Mouse (Mus musculus) cortical plate, adult 2 months (tissue): ENCODE measurements around the gene Mmp24.

ENCODE experiments used
- CTCF ChIP-seq: fragments of 200-500 bp; IDR thresholded peaks from 2 replicates; pipeline ENCODE4 v1.5.1; 2011; ENCODE audit warnings: mild to moderate bottlenecking, control low read depth, low read length; ENCODE audit not compliant: insufficient read depth; ENCODE audit errors: extremely low read depth
- POLR2A ChIP-seq: fragments of 200-500 bp; IDR thresholded peaks from 2 replicates; pipeline ENCODE4 v1.6.1; 2011; ENCODE audit warnings: mild to moderate bottlenecking, low read length, control low read depth; ENCODE audit not compliant: insufficient read depth; ENCODE audit errors: extremely low read depth

DNA sequence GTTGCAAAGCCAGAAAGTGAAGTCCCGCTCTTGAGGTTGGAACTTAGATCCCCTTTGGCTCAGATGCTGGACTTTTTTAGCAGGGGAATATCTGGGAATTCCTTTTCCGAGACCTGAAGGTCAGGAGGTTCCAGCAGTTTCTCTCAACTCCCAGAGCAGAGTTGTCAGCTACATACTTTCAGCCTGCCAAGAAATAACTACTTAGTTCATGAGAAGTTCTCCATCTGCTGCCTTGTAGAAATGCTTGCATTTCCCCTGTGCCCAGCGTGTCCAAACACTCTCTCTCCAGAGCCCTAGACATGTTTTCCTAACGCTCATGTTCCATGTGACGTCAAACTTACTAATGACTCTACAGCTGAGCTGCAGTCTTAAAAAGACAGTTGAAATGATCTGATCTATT, 40.1 kb upstream of the Mmp24 start:
- TF ChIP-seq CTCF (no peak), POLR2A (no peak)
